Mouse (Mus musculus) G1E (cell line): ENCODE measurements around the gene Golm1. TPM values are rescaled to one million over a fixed set of nuclear protein-coding genes. Genes with fewer than 3 reads are reported as not detected.
"Not testable (repeated sequence)": the region's sequence is repeated elsewhere in the genome, so short reads cannot be mapped to it uniquely, and the experiment has no call there.

Experiments
- ATAC-seq: 2 replicates; pipeline ENCODE4 v1.8.0; 2016; ENCODE audit warnings: mild to moderate bottlenecking; ENCODE audit not compliant: insufficient number of reproducible peaks, poor library complexity, low FRiP score, severe bottlenecking; ENCODE audit errors: extremely low read depth
- DNase-seq: peaks from one replicate; pipeline ENCODE4 v3.0.0; 2012; ENCODE audit warnings: low spot score
- H3K27me3 ChIP-seq: 2 replicates; pipeline ENCODE4 v1.6.1; 2012; ENCODE audit warnings: mild to moderate bottlenecking, low read length, inconsistent platforms; ENCODE audit not compliant: insufficient read depth
- H3K36me3 ChIP-seq: replicated peaks from 2 replicates; pipeline ENCODE3; 2012; ENCODE audit warnings: mild to moderate bottlenecking, inconsistent platforms
- H3K4me1 ChIP-seq: 2 replicates; pipeline ENCODE4 v1.6.1; 2012; ENCODE audit warnings: low read depth, low read length, inconsistent platforms, mixed read lengths; ENCODE audit not compliant: insufficient read depth
- H3K4me3 ChIP-seq: 2 replicates; pipeline ENCODE4 v1.5.1; 2012; ENCODE audit warnings: low read depth, mild to moderate bottlenecking, inconsistent platforms, low read length, moderate library complexity, mixed read lengths
- H3K9me3 ChIP-seq: replicated peaks from 2 replicates; pipeline ENCODE4 v1.6.1; 2012; ENCODE audit warnings: inconsistent platforms
- CTCF ChIP-seq: IDR thresholded peaks from 2 replicates; pipeline ENCODE4 v1.5.1; 2012; ENCODE audit warnings: low read depth, low read length, inconsistent platforms, mixed read lengths
- GATA1 ChIP-seq: IDR thresholded peaks from 2 replicates; pipeline ENCODE4 v1.6.1; 2012; ENCODE audit warnings: borderline replicate concordance, low read length, inconsistent platforms, mixed read lengths
- GATA2 ChIP-seq: IDR thresholded peaks from 2 replicates; pipeline ENCODE4 v1.6.1; 2012; ENCODE audit warnings: low read depth, low read length, inconsistent platforms, borderline replicate concordance
- POLR2AphosphoS5 ChIP-seq: IDR thresholded peaks from 2 replicates; pipeline ENCODE4 v1.6.1; 2012; ENCODE audit warnings: low read depth, low read length, inconsistent platforms; ENCODE audit not compliant: insufficient replicate concordance
- TAL1 ChIP-seq: conservative IDR thresholded peaks from 2 replicates; pipeline ENCODE4 v1.6.1; 2012; ENCODE audit warnings: low read depth, low read length, inconsistent platforms, mixed read lengths
- polyA plus RNA-seq: library from polyadenylated mRNA; stranded (reverse); fragments of >175 nt; gene quantifications from 2 replicates; pipeline ENCODE4 v1.2.3, GENCODE M21; 2012
- total RNA-seq, 2 experiments: library from RNA; stranded (forward) in 1 of 2; stranded (reverse) in 1 of 2; fragments of 200-1000 nt in 1 of 2; fragments of >200 nt in 1 of 2; fragmentation: Nextera tagmentation in 1 of 2; gene quantifications; 2 replicates each; pipeline ENCODE4 v1.2.3; 2014 to 2017

The Golm1 gene
- 126 and 146 TPM in 2 replicates for total RNA-seq (2014; fragmentation: Nextera tagmentation)
- 134 and 139 TPM in 2 replicates for total RNA-seq (2017)
- 31.5 and 32.8 TPM in 2 replicates for polyA plus RNA-seq

DNA sequence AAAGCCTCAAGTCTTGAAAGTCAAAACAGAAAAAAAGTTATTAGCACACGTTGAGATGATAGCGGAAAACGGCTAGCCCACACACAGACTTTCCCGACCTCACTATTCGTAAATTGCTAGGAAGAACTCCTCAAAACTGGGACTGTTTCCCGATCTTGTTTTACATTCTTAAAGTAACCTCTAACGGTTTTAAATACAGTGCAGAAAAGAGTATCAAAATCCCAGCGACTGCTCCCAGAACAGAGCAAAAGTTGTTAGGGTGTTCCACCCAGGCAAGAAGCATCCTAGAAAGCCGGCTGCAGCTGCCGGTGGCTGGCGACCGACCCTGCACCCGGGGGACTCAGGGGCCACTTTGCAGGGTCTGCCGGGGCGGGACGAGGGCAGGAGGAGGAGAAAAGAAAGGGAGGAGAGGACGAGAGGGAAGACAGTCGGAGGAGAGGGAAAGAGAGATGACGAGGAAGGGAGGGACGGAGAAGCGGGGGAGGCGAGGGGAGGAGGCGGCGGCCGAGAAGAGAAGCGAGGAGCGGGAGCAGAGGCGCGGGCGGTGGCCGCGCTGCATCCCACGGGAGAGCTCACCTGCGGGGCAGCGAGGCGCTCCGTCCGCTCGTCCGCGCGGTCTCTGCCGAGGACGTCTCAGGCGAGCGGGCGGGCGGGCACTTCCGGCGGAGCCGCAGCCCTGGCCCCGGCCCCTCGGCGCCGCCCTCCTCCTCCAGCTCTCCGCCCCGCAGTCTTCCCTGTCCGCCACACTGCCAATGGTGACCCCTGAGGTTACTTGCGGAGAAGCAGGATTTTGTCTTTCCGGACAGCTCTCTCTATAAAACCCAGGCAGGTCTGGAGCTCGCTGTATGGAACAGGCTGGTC lies at the start of gene Golm1:
Gene Golm1, minus strand, starts transcription at position 661 of the 861 bp plus-strand sequence.
- DNase-seq (peak; percentile 72), ATAC-seq (0 out of 2 replicates have a peak, but pooled peaks have one; percentile 16)
- Histone ChIP-seq H3K27me3 (no peaks in the 10 kb centered on the region), H3K9me3 (0 out of 2 replicates have a peak, but pooled peaks cover 3% of the 10 kb centered on the region), H3K4me3 (peak within 1 kb of the TSS; percentile 91), H3K36me3 (peaks cover 28% of the 10 kb centered on the region), H3K4me1 (peaks cover 73% of the 10 kb centered on the region)
- no peak for TF ChIP-seq POLR2AphosphoS5
- TF ChIP-seq TAL1, result no peak
- no peak for TF ChIP-seq GATA2
- no peak for TF ChIP-seq CTCF
- no peak for TF ChIP-seq GATA1

DNA sequence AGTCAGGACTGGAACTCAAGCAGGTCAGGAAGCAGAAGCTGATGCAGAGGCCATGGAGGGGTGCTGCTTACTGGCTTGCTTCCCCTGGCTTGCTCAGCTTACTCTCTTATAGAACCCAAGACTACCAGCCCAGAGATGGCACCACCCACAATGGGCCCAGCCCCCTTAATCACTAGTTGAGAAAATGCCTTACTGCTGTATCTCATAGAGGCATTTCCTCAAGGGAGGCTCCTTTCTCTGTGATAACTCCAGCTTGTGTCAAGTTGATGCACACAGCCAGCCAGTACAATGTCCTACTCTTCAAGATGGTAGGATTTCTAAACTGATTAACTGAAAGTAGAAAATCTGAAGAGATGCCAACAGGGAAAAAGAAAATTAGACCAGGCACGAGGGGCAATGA lies 46.5 kb upstream of the Golm1 start:
- not testable (repeated sequence) for ATAC-seq, DNase-seq, H3K36me3 ChIP-seq, H3K9me3 ChIP-seq, H3K4me3 ChIP-seq
- peaks cover 33% of the 10 kb centered on the region for H3K4me1 ChIP-seq
- H3K27me3 ChIP-seq, result peaks cover 22% of the 10 kb centered on the region; the same call in 1 of the 2 replicates

DNA sequence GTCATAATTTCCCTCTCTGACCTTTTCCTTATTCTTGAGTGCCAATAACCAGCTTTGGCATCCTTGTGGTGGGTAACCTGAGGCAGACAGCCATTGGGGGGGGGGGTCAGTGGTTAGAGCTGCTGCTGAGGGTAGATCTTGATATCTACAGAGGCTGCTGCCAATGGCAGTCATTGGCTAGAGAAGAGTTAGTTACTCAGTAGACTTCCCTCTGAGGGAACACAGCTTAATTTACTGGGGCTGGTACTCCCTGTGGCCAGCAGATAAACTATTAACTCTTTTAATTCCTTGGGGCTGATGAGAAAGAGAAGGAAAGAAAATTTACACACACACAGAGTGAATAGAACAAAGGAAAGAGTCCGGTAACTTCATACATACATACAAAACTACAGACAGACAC lies 43.9 kb upstream of the Golm1 start:
- peaks cover 51% of the 10 kb centered on the region for H3K4me1 ChIP-seq
- peaks cover 32% of the 10 kb centered on the region for H3K27me3 ChIP-seq
- H3K36me3 ChIP-seq, result no peaks in the 10 kb centered on the region
- H3K4me3 ChIP-seq, result no peak overlapping the region
- TF ChIP-seq GATA2 (no peak), GATA1 (no peak), TAL1 (0 out of 2 replicates have a peak, but pooled peaks have one; percentile 16), POLR2AphosphoS5 (no peak), CTCF (no peak)
- no peak for DNase-seq
- H3K9me3 ChIP-seq, result no peaks in the 10 kb centered on the region
- peak; percentile 61; the same call in 1 of the 2 replicates for ATAC-seq

DNA sequence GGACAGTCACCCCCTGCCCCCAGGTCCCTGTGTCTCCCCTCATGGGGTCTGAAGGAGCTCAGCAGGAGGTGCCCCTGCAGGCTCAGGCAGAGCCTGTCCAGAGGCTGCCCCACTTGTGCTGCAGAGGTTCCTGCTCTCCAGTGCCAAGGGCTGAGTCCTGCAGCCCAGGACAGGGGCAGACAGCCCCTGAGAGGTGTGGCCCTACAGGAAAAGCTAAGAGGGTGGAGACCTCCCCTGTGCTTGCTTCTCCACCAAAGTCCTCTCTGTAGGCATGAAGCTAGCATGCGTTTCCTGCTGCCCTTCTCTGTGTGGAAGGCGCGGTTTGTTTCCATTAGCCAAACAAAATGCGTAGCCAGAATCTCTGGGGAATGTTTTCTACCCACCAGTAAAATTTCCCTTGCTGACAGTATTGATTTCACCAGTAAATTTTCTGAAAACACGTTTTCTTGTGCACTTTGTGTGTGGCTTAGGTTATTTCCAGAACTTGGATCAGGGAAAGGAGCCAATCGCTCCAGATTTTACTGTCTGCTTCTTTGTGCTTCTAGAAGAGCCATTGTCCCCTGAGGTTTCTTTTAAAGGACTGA lies 43.3 kb upstream of the Golm1 start:
- H3K9me3 ChIP-seq, ATAC-seq: not testable (repeated sequence)
- H3K4me1 ChIP-seq, result peaks cover 53% of the 10 kb centered on the region

DNA sequence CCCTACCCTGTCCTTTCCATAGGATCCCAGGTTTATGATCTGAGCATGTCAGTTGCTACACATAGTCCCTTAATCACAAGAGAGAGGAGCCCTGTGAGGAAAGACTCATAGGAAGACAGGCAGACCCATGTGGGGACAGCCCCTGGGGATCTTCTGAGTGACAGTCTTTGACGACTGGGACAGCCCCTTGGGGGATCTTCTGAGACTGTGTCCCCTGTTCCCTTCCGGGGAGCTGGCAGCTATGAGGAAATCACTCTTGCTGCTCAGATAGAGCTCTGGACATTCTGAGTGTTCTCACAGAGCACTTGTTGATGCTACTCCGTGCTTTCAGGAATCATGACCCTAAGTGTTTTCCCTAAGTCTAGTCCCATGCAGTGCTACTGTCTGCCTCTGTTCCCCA lies 38.1 kb upstream of the Golm1 start:
- Histone ChIP-seq H3K4me3 (no peak overlapping the region), H3K36me3 (no peaks in the 10 kb centered on the region), H3K27me3 (peaks cover 60% of the 10 kb centered on the region), H3K4me1 (peaks cover 43% of the 10 kb centered on the region), H3K9me3 (no peaks in the 10 kb centered on the region)
- no peak for ATAC-seq
- no peak for TF ChIP-seq GATA1
- no peak for TF ChIP-seq POLR2AphosphoS5
- TF ChIP-seq TAL1, result no peak
- no peak for TF ChIP-seq CTCF
- TF ChIP-seq GATA2, result no peak
- DNase-seq, result no peak

More for the DNA sequence above, 43.3 kb upstream of the Golm1 start:
- H3K36me3 ChIP-seq, H3K4me3 ChIP-seq, DNase-seq: not testable (repeated sequence)
- H3K27me3 ChIP-seq, result peaks cover 37% of the 10 kb centered on the region

DNA sequence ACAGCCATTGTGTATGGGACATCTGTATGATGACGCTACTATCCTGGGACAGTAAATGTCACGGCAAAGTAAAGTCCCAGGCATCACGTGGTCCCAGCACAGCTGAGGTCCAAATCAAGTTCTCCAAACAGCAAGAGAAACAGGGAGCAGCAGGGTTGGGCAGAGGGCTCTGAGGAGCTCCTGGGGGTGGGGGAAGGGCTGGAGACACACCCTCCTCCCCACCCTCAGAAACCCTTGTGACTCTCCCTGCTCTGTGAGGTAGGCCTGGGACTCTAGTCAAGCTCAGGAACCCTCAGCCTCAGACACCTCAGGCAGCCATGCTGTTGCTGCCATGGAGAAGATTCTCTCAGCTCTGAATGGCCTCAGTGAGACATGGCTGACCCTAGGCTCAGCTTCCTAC lies 36.4 kb upstream of the Golm1 start, which contains the start of gene Spata31d1b:
Gene Spata31d1b, plus strand, starts transcription at position 301 of the 400 bp plus-strand sequence.
- H3K4me1 ChIP-seq, result peaks cover 36% of the 10 kb centered on the region
- H3K27me3 ChIP-seq, result peaks cover 54% of the 10 kb centered on the region
- DNase-seq, H3K36me3 ChIP-seq, H3K4me3 ChIP-seq, H3K9me3 ChIP-seq: not testable (repeated sequence)
- peak; percentile 22; the same call in 1 of the 2 replicates for ATAC-seq

DNA sequence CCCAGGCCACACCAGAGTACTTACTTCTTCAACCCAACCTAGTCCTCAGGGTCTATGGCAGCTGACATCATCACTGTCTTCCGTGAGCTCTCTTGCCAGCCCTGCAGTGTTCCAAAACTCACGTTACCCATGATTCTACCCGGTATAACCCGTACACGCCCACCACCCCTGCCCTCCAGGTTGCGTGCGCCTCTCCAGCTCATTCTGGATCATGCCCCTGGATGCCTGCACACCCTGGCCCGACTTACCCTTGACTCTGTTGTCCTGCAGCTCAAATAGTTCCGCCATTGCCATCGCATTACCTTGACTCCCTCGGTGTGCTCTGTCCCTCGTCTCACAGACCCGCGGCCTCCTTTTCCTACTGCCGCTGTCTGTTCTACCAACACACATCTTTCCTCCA lies 34.6 kb upstream of the Golm1 start, which contains the start of gene Spata31d1a:
Gene Spata31d1a, minus strand, starts transcription at position 101 of the 400 bp plus-strand sequence.
- no peak for TF ChIP-seq TAL1
- no peak for TF ChIP-seq GATA1
- no peak for TF ChIP-seq GATA2
- TF ChIP-seq CTCF, result no peak
- TF ChIP-seq POLR2AphosphoS5, result no peak
- ATAC-seq (no peak), DNase-seq (no peak)
- no peaks in the 10 kb centered on the region for H3K36me3 ChIP-seq
- no peak within 1 kb of the TSS for H3K4me3 ChIP-seq
- peaks cover 41% of the 10 kb centered on the region for H3K27me3 ChIP-seq
- no peaks in the 10 kb centered on the region for H3K9me3 ChIP-seq
- peaks cover 23% of the 10 kb centered on the region for H3K4me1 ChIP-seq
